Comparison of ENCODE assay signal across 19 mouse cellular contexts in genomic region chr17:3363216-3363615, GRCm38 (mm10). TPM values are rescaled to one million over a fixed set of nuclear protein-coding genes. Genes with fewer than 3 reads are reported as not detected.
A peak's percentile ranks its signal among the peaks of the same experiment; 100 is the strongest.
DNase-seq lines count a peak whose midpoint lies in the region; ATAC-seq lines count a peak whose summit lies in the region.
"Had no signal": no experiment of that assay in that cellular context is flagged by ENCODE, and none has a peak within 500 bp of the region (broad histone marks: within the 10 kb centered on the region; RNA-seq: fewer than 3 reads in every experiment).

No protein-coding gene starts in this region.

- no peak overlapping the region for H3K9ac ChIP-seq in forebrain, embryonic 15.5 days (replicated peaks)
- no peak overlapping the region for H3K9ac ChIP-seq in neural tube, embryonic 13.5 days
- H3K9ac ChIP-seq in forebrain, embryonic 16.5 days (replicated peaks; ENCODE audit: low read depth, low read length) = no peak overlapping the region
- H3K9ac ChIP-seq: hindbrain, embryonic 12.5 days; hindbrain, embryonic 15.5 days had no signal

- 18% methylated on average over 2 of the region's 2 CpGs for WGBS in forebrain, embryonic 15.5 days
- 83% methylated on average over 2 of the region's 2 CpGs for WGBS in forebrain, embryonic 10.5 days
- 26% methylated on average over 2 of the region's 2 CpGs for WGBS in neural tube, embryonic 13.5 days
- WGBS in forebrain, embryonic 16.5 days = 29% methylated on average over 2 of the region's 2 CpGs

- peak; percentile 84 for ATAC-seq in forebrain, embryonic 15.5 days (replicated peaks)
- no peak; the same call in 1 of the 2 replicates for ATAC-seq in neural tube, embryonic 13.5 days (ENCODE audit: low read depth)
- ATAC-seq in forebrain, embryonic 16.5 days = peak; percentile 79
- ATAC-seq: activated CD4-positive, CD25-positive, alpha-beta regulatory T cell, adult 4 months; CD4-positive, CD25-positive, alpha-beta regulatory T cell, adult 4 months; intestine, postnatal 0 days had no signal

- H3K4me1 ChIP-seq in forebrain, embryonic 15.5 days = peaks cover 51% of the 10 kb centered on the region
- H3K4me1 ChIP-seq in forebrain, embryonic 10.5 days = peaks cover 9% of the 10 kb centered on the region
- peaks cover 18% of the 10 kb centered on the region for H3K4me1 ChIP-seq in neural tube, embryonic 13.5 days (replicated peaks)
- peaks cover 36% of the 10 kb centered on the region for H3K4me1 ChIP-seq in forebrain, embryonic 16.5 days (replicated peaks; ENCODE audit: control insufficient read depth, insufficient read depth, low read length)

- no peaks in the 10 kb centered on the region for H3K36me3 ChIP-seq in forebrain, embryonic 15.5 days
- H3K36me3 ChIP-seq in forebrain, embryonic 10.5 days (replicated peaks) = no peaks in the 10 kb centered on the region
- H3K36me3 ChIP-seq in neural tube, embryonic 13.5 days = no peaks in the 10 kb centered on the region
- H3K36me3 ChIP-seq in forebrain, embryonic 16.5 days (ENCODE audit: control insufficient read depth, insufficient read depth) = no peaks in the 10 kb centered on the region
- H3K36me3 ChIP-seq: hindbrain, embryonic 12.5 days; hindbrain, embryonic 15.5 days had no signal

- DNase-seq in forebrain, embryonic 10.5 days (ENCODE audit: extremely low spot score, low spot score) = no peak
- no peak for DNase-seq in neural tube, embryonic 10.5 days (ENCODE audit: extremely low spot score, low spot score)
- no peak for DNase-seq in kidney, postnatal 36 days
- DNase-seq: adrenal gland, adult 8-10 months; adrenal gland, postnatal 25 days; cerebellum, adult 18-20 months; cerebellum, adult 9-10 months; cerebellum, postnatal 14 days; gastrocnemius, postnatal 36 days; heart, adult 2 months had no signal

- peak overlapping the region; percentile 73 for H3K27ac ChIP-seq in forebrain, embryonic 15.5 days (replicated peaks)
- H3K27ac ChIP-seq in forebrain, embryonic 10.5 days = no peak overlapping the region
- peak overlapping the region; percentile 13; the same call in 1 of the 2 replicates for H3K27ac ChIP-seq in neural tube, embryonic 13.5 days (replicated peaks)
- H3K27ac ChIP-seq in forebrain, embryonic 16.5 days (ENCODE audit: low read length) = peak overlapping the region; percentile 72
- H3K27ac ChIP-seq: heart, adult 2 months; hindbrain, embryonic 12.5 days; hindbrain, embryonic 15.5 days had no signal

- no peak overlapping the region for H3K4me3 ChIP-seq in forebrain, embryonic 15.5 days
- H3K4me3 ChIP-seq in forebrain, embryonic 10.5 days = no peak overlapping the region
- no peak overlapping the region for H3K4me3 ChIP-seq in neural tube, embryonic 13.5 days
- H3K4me3 ChIP-seq in forebrain, embryonic 16.5 days (replicated peaks; ENCODE audit: low read length) = no peak overlapping the region
- H3K4me3 ChIP-seq: heart, adult 2 months; hindbrain, embryonic 12.5 days; hindbrain, embryonic 15.5 days had no signal

- no peaks in the 10 kb centered on the region for H3K27me3 ChIP-seq in forebrain, embryonic 15.5 days
- no peaks in the 10 kb centered on the region for H3K27me3 ChIP-seq in forebrain, embryonic 10.5 days (ENCODE audit: poor library complexity, severe bottlenecking)
- H3K27me3 ChIP-seq in neural tube, embryonic 13.5 days = no peaks in the 10 kb centered on the region
- no peaks in the 10 kb centered on the region for H3K27me3 ChIP-seq in forebrain, embryonic 16.5 days (replicated peaks; ENCODE audit: control insufficient read depth, insufficient read depth, low read length)
- H3K27me3 ChIP-seq: hindbrain, embryonic 12.5 days; hindbrain, embryonic 15.5 days had no signal

- H3K9me3 ChIP-seq in forebrain, embryonic 15.5 days = no peaks in the 10 kb centered on the region
- H3K9me3 ChIP-seq in forebrain, embryonic 10.5 days = no peaks in the 10 kb centered on the region
- no peaks in the 10 kb centered on the region for H3K9me3 ChIP-seq in neural tube, embryonic 13.5 days
- H3K9me3 ChIP-seq in forebrain, embryonic 16.5 days (ENCODE audit: control insufficient read depth, low read length) = no peaks in the 10 kb centered on the region
- H3K9me3 ChIP-seq: hindbrain, embryonic 12.5 days; hindbrain, embryonic 15.5 days had no signal

- no peak overlapping the region for H3K4me2 ChIP-seq in forebrain, embryonic 15.5 days (replicated peaks)
- no peak overlapping the region for H3K4me2 ChIP-seq in neural tube, embryonic 13.5 days
- H3K4me2 ChIP-seq in forebrain, embryonic 16.5 days (ENCODE audit: low read length) = no peak overlapping the region
- H3K4me2 ChIP-seq: heart, embryonic 11.5 days; hindbrain, embryonic 12.5 days; hindbrain, embryonic 15.5 days had no signal

RNA-seq across cellular contexts. Expression of gene Tiam2, which starts 36.8 kb away (rescaled TPM):
- 119 and 122 TPM in 2 replicates for polyA plus RNA-seq in forebrain, embryonic 15.5 days (2015; fragmentation: Nextera tagmentation; extraction: Ambion mirVana)
- polyA plus RNA-seq in forebrain, embryonic 10.5 days (2016; fragmentation: Nextera tagmentation; extraction: Ambion mirVana) = 4.4 and 5.3 TPM in 2 replicates
- polyA plus RNA-seq in neural tube, embryonic 13.5 days (2015; fragmentation: Nextera tagmentation; extraction: Ambion mirVana) = 7.9 and 9.2 TPM in 2 replicates
- polyA plus RNA-seq in forebrain, embryonic 16.5 days (2015; fragmentation: Nextera tagmentation; extraction: Ambion mirVana) = 137 and 155 TPM in 2 replicates

Comparison
In these comparisons a context has a peak if more than half of its experiments do, and no peak if none do; other contexts are left out.
1. RNA of gene Tiam2, which starts 36.8 kb away (polyA plus RNA-seq): 137 to 155 TPM in forebrain, embryonic 16.5 days and 119 to 122 TPM in forebrain, embryonic 15.5 days; 7.9 to 9.2 TPM in neural tube, embryonic 13.5 days and 4.4 to 5.3 TPM in forebrain, embryonic 10.5 days; every median in the first group is over 10 times any median in the second.